Mouse (Mus musculus): ENCODE data around the gene Tcf12.

Tcf12 gene

DNA sequence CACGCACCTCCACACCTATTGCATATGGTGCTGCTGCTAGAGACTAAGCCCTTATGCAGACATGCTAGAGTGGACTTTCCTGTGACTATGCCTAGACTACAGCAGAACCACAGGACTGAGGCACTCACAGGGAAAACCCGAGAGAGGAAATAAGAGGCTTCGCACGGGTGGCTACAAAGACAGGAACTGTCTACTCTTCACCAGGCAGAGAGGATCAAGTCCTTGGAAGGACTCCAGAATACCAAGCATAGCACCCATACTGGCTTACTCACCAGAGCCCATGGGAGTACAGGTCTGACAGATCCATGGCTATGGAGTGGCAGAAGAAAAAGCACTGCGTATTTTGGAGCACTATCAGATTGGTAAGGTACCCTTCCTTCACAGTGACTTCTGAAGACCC, 269.8 kb downstream of the Tcf12 start:
- CTCF ChIA-PET: no interaction called here

DNA sequence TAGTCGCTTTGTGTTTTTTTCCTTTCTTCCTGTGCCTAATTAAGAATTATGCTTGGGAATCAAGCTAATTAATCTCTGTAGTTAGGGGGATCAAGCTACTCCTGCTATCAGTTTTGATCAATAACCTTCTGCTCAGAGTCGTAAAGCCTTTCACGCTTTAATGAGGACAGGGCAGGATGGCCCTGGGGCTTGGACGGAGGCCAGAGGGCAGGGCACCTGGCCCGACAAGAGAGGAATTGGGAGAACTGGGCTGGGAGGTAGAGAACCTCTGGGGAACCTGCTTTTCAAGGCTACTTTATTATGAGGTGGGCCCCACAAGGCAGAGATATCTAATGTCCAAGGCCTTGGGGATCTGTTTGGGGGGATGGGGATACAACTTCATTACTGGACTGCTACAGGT, 274.3 kb downstream of the Tcf12 start:
- CTCF ChIA-PET: no interaction called here

DNA sequence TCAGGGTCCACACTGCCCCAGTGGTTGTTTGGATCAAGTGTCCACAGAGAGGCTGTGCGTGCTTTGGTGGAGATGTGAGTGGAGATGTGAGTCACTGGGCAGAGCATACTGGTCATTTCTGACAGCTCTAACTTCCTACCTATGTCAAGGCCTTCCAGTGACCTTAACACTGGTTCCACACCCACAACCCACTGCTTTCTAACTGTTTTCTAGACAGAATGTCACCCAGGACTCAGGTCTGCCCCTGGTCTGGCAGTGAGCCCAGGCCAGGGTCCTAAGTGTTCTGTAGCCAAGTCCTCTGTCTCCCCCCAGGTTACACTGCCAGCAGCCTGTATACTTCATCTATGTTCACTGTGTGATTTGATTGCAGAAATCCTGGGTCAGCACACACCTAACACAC, 275.3 kb downstream of the Tcf12 start:
- CTCF ChIA-PET: no interaction called here

DNA sequence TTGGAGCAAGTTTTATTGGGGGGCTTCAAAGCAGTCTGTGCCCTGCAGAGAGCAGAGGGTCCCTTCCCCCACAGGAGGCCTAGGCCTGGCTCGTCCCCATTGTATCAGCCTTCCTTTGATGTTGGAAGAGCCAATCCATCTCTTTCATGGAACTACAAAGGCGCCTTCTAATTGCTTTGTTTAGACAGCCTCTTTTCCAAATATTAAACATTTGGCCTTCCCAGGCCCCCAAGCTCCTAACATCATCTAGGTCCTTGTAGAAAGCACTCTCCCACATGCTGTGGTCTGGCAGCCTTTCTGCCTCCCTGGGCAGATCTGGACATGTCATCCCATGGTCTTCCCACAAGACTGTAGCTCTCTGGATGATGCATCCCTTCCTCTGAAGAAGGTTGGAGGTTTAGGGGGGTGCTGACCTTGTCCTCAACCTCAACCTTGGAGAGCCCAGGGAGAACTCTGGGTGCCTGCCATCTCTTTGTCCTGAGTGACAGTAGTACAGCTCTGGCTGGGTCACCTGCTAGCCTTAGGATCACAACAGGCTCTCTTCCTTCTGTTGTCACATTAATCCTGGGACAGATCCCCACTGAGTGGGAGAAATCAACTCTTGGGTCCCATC, 276.4 kb downstream of the Tcf12 start:
- CTCF ChIA-PET: no interaction called here

DNA sequence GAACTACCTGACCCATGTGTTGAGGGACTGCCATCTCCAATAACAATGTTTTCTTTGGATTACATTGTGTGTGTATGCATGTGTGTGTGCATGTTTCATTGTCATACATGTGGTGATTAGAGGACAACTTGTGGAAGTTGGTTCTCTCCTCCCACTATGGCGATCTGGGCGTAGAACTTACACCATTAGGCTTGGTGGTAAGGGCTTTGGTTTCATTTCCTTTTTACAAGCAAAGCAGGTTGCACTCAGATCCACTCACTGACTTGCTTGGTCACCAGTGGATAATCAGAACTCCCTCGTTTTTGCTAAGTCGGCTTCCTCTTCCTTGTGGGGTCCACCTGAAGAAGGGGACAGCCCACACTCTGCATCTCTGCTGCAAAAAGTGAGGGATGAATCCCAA, 277.0 kb downstream of the Tcf12 start:
- CTCF ChIA-PET: interaction anchor here (0.6 kb wide), 1 partner anchor 52 kb away, joined by 4 read pairs; no protein-coding TSS in a partner anchor

DNA sequence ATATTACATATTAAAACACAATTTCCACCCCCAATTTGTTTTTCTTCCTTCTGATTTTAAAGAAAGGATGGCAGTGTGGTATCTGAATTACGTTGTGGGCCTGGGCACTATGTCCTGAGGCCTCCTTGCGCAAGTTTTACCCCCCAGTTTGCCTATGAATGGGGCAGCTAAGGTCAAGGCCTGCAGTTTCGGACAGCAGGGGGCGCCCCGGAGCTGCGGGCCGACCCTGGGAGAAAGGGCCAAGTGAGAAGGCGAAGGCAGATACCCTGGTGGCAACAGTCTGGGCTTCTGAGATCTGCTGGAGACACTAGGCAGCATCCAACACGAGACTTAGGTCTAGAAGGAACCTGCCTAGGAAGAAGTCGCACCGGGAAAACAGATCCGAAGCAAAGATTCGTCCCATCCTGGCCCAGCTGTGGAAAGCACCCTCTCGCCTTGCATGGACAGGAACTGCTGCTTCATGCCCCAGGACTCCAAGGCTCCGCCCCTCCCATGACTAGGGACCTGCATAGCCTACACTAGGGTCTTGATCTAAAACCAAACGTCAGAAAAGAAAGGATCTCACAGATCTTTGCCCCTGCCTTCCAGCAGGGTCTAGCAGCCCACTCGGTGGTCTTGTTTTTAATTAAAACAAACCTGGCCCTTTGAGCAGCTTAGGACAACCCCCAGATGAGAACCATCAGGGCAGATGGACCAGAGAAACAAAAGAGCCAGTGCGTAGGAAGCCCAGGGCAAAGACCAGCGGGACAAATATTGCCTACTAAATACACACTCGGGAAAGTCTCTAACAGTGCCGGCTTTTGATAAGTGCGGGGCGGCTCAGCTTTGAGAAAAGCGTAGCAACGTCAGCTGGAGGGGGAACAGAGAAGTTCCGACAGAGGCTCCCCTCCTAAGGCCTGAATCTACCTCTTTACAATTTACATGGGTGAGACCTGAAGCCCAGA, 279.6 kb downstream of the Tcf12 start:
- CTCF ChIA-PET: no interaction called here

DNA sequence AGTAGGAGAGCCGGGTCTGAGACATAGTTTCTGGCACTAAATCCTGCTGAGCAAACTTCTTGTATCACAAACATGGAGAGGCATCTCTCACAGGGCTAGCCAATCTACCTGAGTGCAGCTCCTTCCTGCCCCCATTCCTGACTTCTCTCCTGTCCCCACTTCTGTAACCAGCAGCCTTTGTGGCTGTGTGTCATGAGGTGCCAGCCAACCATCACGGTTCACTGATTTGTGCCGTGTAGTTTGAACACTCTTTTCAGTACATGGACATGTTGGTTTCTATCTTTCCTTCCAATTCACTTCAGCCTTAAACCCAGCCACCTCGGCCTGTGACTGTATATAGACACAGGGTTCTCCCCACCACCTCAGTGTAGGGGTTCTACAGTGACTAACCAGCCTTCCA, 280.7 kb downstream of the Tcf12 start:
- CTCF ChIA-PET: interaction anchor here (0.7 kb wide), 1 partner anchor 75 kb away, joined by 3 read pairs; no protein-coding TSS in a partner anchor

DNA sequence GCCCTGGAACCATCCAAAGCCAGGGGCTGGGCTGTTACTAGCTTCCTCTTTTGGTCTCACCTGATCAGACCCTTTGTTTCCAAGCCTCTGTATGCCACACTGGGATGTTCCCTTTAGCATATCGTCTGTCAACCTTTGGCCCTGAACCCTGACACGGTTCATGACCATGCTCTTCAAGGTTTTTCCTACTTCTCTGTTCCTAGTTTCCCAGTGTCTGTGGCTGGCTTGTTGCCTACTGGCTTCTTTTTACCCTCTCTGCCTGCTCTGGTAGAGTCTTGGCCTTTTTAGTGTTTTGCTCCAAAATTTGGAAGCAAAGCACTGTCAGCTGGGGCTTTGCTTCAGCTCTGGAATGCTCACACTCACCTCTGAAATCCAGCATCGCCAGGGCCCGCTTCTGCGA, 281.3 kb downstream of the Tcf12 start:
- CTCF ChIA-PET: no interaction called here

DNA sequence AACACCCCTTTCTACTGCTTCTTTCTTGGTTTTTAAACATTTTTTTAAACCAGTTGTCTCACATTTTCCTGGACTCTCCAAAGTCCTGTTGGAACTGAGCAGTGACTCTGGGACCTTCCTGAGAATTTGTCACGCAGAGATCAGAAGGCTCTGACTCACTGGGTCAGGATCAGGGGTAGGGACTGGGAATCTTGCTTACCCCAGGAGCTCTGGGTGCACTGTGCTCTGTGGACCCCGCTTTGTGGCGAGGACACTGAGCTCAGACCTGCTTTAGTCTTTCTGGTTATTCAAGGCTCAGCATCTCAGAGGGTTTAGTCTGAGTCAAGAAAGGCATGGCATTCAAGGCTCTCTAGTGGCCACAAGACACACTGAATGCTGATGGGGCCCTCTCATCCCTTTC, 281.9 kb downstream of the Tcf12 start:
- CTCF ChIA-PET: no interaction called here

DNA sequence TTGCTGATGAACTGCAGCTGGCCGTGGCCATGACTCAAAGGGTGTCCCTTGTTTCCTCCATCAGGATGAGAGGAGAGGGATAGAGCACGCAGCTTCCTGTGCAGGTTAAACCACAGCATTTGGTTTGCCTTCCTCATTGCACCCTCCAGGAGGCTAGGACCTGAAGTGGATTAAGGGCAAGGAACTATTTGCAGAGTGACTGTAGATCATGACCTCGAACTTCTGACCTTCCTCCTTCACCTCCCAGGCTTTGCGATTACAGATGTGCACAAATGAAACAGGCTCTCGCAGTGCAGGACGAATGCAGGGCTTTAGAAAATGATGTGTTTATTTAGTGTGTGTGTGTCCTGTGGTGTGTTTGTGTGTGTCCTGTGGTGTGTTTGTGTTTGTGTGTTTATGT, 282.5 kb downstream of the Tcf12 start:
- CTCF ChIA-PET: no interaction called here

DNA sequence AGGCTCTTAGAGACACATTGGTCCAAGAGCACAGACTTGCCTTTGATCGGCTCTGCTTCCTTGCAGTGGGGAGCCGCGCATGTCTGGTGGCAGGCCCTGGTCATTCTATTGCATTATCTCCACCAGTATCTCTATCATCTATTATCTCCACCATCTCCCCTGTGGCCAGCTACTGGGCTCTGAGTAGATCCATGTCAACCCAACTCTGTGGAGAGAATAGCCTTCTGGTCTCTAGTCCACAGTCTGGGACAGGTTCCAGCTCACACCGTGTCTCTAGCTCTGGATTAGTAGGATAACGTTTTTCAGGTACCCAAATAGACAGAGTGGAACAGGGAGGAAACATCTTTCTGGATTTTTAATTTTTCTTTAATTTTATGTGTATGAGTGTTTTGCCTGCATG, 284.3 kb downstream of the Tcf12 start:
- CTCF ChIA-PET: no interaction called here

DNA sequence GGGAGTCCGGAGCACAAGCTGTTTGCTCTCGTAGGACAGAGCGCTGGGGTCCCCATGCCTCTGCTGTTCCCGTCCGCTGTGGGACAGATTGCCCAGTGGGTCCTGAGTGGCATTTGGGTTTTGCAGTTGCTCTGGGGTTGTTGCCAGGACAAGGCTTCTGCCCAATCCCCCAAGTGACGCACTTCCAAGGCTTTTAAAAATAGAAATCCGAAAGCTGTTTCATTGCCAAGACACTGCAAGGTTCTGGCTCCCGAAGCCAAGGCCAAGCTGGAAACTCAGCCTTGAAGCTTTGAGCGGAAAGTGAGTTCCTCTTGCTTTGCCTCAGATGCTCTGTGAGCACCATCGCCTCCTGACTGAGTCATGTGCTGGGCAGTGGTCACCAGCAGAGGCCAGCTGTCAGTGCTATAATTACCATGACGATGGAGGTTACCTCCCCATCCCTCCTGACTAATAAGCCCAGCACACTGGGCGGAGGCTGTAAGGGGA, 285.6 kb downstream of the Tcf12 start:
- CTCF ChIA-PET: no interaction called here

DNA sequence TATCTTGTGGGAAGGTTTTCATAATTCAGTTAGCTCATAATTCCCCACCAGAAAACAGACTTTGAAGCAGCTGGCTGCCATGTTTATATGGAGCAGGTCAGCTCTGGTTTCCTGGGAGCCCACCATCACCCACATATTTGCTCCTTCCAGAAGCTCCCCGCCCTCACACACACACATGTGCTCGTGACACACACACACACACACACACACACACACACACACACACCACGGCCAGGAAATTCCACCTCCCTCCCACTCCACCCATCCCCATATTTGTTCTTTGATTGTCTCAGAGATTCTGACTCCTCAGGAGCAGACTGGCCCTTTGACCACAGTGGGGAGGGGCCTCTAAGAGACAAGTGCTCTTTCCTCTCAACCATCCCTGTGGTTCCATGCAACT, 289.7 kb downstream of the Tcf12 start:
- CTCF ChIA-PET: no interaction called here

DNA sequence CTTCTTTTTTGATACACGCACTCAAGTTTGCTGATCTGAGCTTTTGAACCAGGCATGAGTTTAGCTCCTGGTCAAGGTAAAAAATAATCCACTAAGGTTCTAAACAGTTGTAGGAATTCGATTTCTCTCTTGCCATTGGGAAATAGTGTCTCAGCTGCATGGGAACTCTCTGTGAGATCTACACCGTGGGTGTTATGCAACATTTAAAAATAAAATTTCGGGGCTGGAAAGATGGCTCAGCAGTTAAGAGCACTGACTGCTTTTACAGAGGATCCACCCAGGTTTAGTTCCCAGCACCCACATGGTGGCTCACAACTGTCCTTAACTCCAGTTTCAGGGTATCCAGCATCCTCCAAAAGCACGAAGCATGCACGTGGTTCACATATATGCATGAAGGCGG, 293.2 kb downstream of the Tcf12 start:
- CTCF ChIA-PET: no interaction called here

DNA sequence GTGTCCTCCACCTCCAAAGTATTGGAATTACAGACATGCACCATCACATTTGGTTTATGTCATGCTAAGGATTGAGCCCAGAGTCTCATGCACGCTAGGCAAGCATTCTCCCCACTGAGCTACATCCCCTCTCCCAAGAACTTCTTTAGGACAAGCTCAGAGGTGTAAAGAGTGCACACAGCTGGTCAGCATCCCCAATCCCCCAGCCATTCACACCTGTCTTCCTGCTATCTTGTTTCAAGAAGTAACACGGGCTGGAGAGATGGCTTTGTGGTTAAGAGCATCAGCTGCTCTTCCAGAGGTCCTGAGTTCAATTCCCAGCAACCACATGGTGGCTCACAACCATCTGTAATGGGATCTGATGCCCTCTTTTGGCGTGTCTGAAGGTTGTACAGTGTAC, 295.6 kb downstream of the Tcf12 start:
- CTCF ChIA-PET: no interaction called here

DNA sequence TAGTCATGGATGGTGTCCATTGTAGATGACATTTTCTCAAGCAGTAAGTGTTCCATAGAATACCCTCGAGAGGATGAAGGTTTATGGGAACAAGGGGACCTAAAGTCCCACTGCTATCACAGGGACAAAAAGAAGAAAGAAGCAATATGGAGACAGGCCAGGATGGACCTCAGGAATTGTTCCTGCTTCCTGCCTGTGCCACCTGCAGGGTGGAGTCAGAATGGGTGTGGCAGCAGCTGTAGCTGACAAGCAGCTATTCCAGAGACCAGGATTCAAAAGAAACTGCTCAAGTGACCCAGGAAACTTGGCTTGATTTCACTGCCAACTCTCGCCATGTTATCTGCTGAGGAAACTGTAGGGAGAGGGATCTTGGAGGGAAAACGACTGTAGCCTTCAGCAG, 298.1 kb downstream of the Tcf12 start:
- CTCF ChIA-PET: interaction anchor here (0.6 kb wide), 1 partner anchor 189 kb away, joined by 3 read pairs; no protein-coding TSS in a partner anchor

DNA sequence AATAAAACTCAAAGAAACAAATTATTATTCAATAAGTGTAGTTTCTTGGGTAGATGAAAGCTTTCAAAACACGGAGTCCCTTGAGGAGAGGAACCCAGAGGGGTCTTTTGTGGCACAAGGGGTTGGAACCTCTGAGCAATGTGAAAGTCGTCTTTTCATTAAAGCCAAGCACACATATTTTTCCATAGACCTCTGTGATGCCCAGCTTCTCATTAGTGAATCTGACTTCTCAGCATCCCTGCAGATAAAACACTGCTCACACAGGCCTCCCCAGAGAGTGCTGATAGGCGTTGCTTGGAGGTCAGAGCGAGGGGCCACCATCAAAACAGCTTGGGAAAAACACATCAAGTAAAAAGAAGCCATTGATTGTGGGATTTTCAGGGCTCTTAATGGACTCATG, 298.8 kb downstream of the Tcf12 start:
- CTCF ChIA-PET: interaction anchor here (0.6 kb wide), 1 partner anchor 189 kb away, joined by 3 read pairs; no protein-coding TSS in a partner anchor

DNA sequence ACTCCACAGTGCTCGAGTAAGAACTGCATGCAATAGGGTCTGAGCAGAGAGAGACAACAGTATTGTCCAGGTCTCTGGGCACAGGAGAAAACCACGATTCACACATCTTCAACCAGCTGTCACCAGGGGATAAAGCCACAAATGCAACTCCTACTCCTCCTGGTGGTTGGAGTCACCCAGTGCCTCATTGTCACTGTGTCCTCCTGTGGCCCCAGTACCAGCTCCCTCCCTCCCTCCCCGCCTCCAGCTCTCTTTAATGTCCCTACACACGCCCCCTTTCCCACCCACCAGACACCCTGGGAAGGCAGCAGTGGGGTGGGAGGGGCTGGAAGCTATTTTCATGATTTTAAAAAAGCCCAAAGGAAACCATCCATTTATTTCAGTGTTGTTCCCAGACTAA, 299.3 kb downstream of the Tcf12 start:
- CTCF ChIA-PET: no interaction called here

DNA sequence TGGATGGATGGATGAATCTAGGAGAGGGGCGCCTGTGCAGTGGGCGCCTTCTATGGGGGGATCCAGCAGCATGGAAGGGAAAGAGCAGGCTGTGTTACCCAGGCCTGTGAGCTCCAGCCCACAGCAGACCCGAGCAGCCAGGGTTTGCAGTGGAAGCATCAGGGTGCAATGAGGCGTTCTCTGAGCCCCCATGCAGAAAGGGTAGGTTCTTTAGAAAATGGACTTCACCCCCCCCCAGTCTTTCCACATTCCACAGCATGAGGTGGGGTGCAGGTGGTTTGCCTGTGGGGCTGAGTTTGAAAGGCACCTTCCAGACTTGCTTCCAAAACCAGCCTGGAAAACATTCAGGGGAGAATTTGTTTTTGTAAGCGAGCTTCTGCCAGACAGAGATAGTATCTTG, 300.3 kb downstream of the Tcf12 start:
- CTCF ChIA-PET: no interaction called here

DNA sequence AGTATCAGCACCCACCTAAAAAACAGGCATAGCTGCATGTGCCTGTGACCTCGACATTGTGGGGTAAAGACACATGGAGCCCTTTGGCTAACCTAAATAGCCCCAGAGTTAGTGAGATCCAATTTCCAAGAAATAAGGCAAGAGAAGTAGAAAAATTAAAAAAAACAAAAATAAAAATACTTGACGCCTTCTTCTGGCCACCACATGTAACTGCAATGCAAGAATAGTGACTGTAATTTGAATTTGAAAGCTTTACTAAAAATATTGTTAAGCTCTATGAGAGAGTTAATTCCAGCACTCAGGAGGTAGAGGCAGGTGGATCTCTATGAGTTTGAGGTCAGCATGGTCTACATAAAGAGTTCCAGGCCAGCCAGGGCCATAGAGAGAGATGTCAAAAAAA, 300.9 kb downstream of the Tcf12 start:
- CTCF ChIA-PET: interaction anchor here (0.6 to 0.7 kb wide), 3 partner anchors 8 to 285 kb away, joined by 3 to 4 read pairs (median 3); no protein-coding TSS in a partner anchor

DNA sequence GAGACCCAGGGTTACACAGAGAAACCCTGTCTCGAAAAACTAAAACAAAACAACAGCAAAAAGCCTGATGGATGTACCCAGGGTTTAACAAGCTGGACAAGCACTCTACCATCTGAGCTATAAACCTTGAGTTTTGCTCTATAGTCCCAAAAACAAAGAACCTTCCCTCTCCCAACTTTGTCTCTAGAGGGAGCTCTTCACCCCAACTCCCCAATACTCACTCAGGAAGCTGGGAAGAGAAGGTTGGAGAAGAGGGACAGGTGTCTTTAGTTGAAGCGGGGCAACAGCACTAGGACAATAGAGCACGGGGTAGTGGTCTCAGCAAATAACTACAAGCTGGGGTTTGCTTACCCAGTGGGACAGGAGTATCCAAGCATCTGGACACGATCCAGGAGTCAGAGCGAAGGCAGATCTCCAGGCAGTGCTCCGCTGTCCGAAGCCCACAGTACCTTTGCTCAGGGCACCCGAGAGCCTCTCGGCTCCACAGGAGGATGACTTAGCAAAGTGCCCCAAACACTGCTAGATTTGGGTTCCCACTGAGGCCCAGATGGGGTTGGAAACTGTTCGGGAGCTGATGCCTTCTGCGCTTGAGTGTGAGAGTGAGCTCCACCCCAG, 302.9 kb downstream of the Tcf12 start:
- CTCF ChIA-PET: no interaction called here

DNA sequence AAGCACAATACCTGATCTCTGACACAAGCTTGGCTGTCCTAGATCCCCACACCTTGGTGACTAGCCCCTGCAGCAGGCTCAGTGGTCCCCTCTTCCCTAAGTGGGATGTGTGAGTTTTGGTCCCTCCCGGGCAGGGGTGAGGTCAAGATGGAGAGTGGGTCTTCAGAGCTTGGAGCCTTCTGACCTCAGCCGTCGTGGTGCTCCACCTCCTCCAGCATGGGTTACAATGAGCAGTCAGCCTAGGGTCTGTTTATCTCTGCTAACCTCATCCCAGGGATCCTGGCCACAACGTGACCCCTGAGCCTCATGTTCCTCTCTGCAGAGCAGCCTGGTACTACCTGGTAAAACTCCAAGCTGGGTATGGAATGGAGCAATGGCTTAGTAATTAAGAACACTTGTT, 303.9 kb downstream of the Tcf12 start:
- CTCF ChIA-PET: no interaction called here

DNA sequence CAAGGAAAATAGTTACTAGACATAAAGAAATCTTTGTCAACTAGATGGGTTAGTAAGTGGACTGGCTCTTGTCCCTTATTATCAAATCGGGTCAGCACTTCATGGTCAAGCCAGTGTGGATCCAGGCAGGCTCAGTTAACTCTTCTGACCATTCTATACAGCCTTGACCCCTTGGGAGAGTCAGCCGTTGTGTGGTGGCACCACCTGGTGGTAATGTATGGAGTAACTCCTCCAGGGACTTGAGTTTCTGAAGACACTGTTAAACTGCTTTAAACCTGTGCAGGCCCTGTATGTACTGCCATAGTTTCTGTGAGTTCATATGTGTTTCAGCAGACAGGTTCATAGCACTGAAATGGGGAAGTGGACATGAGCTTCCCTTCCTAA, 305.3 kb downstream of the Tcf12 start:
- CTCF ChIA-PET: no interaction called here
